Mouse (Mus musculus) midbrain, embryonic 12.5 days (tissue): ENCODE data around the gene Orai3. TPM values are rescaled to one million over a fixed set of nuclear protein-coding genes. Genes with fewer than 3 reads are reported as not detected.
"Not testable (repeated sequence)": the region's sequence is repeated elsewhere in the genome, so short reads cannot be mapped to it uniquely, and the experiment has no call there.

Experiments
- ATAC-seq: fragments of 200-750 bp; cut with Nextera tagmentation; 2 replicates; pipeline ENCODE4 v1.8.0; 2017; ENCODE audit warnings: low read depth, moderate TSS enrichment, moderate library complexity; ENCODE audit not compliant: low FRiP score
- H3K27ac ChIP-seq: fragments of 300-500 bp; sonication (generic); replicated peaks from 2 replicates; pipeline ENCODE4 v1.5.1; 2016; ENCODE audit warnings: mild to moderate bottlenecking
- H3K27me3 ChIP-seq: fragments of 300-500 bp; sonication (generic); 2 replicates; pipeline ENCODE4 v1.6.1; 2016; ENCODE audit warnings: mild to moderate bottlenecking
- H3K36me3 ChIP-seq: fragments of 300-500 bp; sonication (generic); 2 replicates; pipeline ENCODE4 v1.6.1; 2016
- H3K4me1 ChIP-seq: fragments of 300-500 bp; sonication (generic); 2 replicates; pipeline ENCODE4 v1.6.1; 2016
- H3K4me2 ChIP-seq: fragments of 300-500 bp; sonication (generic); replicated peaks from 2 replicates; pipeline ENCODE4 v1.6.1; 2016; ENCODE audit warnings: mild to moderate bottlenecking, moderate library complexity
- H3K4me3 ChIP-seq: fragments of 300-500 bp; sonication (generic); 2 replicates; pipeline ENCODE4 v1.5.1; 2016; ENCODE audit warnings: mild to moderate bottlenecking
- H3K9ac ChIP-seq: fragments of 300-500 bp; sonication (generic); replicated peaks from 2 replicates; pipeline ENCODE4 v1.6.1; 2016; ENCODE audit warnings: mild to moderate bottlenecking, moderate library complexity
- H3K9me3 ChIP-seq: fragments of 300-500 bp; sonication (generic); 2 replicates; pipeline ENCODE4 v1.6.1; 2016; ENCODE audit warnings: mild to moderate bottlenecking
- WGBS: fragments of 180-500 bp; shearing (Covaris S2); methylation state at CpG from one replicate; pipeline ENCODE4 v1.1.7; 2016; 5-methylcytosine and 5-hydroxymethylcytosine counted together
- polyA plus RNA-seq: library from polyadenylated mRNA; unstranded; fragments of >200 nt; fragmentation: Nextera tagmentation; extraction: Ambion mirVana; gene quantifications from 2 replicates; pipeline ENCODE4 v1.2.1, GENCODE M21; 2016

The Orai3 gene
- polyA plus RNA-seq: 6.2 and 8.1 TPM in 2 replicates

DNA sequence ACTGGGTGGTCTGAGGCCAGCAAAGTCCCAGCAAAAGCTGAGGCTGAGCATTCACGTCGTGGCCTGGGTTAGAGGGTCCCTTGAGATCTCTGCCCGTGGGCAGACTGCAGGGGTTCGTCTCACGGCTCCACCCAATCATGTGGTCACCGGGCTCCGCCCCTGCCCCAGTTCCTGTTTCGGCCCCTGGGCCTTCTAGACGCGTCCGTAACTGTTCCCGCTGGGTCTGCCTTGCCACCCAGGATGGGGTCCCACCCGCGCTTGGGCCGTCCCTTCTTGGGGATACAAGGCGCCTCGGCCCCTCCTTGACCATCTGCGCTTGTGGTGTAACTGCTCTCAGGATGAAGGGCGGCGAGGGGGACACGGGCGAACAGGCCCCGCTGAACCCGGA lies at the start of gene Orai3:
TSS of gene Orai3 (plus strand) at position 165 of the 388 bp plus-strand sequence.
- peak within 1 kb of the TSS; percentile 48 for H3K4me3 ChIP-seq
- WGBS: under 1% methylated on average over 24 of the region's 24 CpGs
- H3K4me1 ChIP-seq: peaks cover 36% of the 10 kb centered on the region
- H3K9ac ChIP-seq: peak within 1 kb of the TSS; percentile 67
- ATAC-seq: peak; percentile 61
- peaks cover 39% of the 10 kb centered on the region for H3K36me3 ChIP-seq
- H3K27ac ChIP-seq: peak within 1 kb of the TSS; percentile 75
- H3K9me3 ChIP-seq: no peaks in the 10 kb centered on the region
- no peaks in the 10 kb centered on the region for H3K27me3 ChIP-seq
- H3K4me2 ChIP-seq: peak within 1 kb of the TSS; percentile 80

DNA sequence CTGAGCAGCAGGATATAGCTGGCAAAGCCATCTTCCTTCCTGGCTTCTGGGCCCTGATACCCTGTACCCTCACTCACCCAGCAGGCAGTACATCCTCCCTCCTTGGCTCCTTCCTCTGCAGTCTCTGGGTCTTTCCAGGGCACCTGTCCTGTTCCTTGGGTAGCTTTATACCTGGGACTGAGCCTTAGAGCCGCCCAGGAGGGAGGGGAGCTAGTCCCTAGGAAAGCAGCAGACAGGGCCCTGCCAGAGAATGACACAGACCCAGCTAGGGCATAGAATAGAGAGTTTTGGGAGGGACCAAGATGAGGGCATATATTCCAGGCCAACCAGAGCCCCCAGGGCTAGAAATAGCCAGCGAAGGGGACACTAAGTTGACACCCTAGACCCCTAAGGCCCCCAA lies 44.1 kb upstream of the Orai3 start:
- Histone ChIP-seq H3K4me2 (no peak overlapping the region), H3K4me1 (no peaks in the 10 kb centered on the region), H3K27ac (no peak overlapping the region), H3K4me3 (no peak overlapping the region), H3K9me3 (no peaks in the 10 kb centered on the region), H3K27me3 (no peaks in the 10 kb centered on the region), H3K9ac (no peak overlapping the region), H3K36me3 (no peaks in the 10 kb centered on the region)
- 29% methylated on average over 2 of the region's 2 CpGs for WGBS
- ATAC-seq: no peak

DNA sequence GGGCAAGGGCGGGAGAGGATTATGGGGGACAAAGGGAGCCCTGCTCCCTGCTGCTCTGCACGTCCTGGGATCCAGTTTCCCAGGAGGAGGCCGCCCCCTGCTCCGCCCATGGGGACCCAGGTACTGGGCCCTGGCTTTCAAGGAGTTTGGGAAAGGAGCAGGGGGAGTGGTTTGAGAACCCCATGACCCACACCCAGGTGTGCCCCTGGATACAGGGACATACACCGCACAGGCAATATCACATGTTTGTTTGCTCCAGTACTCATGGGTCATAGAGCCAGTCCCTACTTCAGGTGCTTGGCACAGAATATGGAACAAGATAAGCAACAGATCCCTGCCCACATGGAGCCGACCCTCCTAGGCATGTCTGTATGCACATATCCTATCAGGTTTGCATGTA lies 43.7 kb upstream of the Orai3 start:
- Histone ChIP-seq H3K4me2 (no peak overlapping the region), H3K4me3 (no peak overlapping the region), H3K27ac (no peak overlapping the region), H3K36me3 (no peaks in the 10 kb centered on the region), H3K9ac (no peak overlapping the region), H3K27me3 (no peaks in the 10 kb centered on the region), H3K9me3 (no peaks in the 10 kb centered on the region), H3K4me1 (no peaks in the 10 kb centered on the region)
- ATAC-seq: no peak
- WGBS: 40% methylated on average over 6 of the region's 6 CpGs

DNA sequence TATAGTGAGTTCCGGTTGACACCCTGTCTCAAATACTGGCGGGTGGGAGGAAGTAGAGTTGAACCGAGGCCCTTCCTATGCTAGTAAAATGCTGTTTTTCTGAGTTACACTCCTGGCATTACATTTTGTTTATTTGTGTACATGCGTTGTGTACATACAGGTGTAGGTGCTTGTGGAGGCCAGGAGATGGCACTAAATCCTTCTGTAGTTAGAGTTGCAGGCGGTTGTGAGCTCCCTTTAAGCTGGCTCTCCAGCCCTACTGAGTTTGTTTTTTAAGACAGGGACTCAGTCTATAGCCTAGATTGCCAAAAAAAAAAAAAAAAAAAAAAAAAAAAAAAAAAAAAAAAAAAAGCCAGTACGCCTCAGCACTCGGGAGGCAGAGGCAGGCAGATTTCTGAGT lies 41.7 kb upstream of the Orai3 start:
- H3K27ac ChIP-seq: no peak overlapping the region
- no peak for ATAC-seq
- no peak overlapping the region for H3K4me2 ChIP-seq
- no peak overlapping the region for H3K9ac ChIP-seq
- H3K4me1 ChIP-seq: no peaks in the 10 kb centered on the region
- 85% methylated on average over 7 of the region's 7 CpGs for WGBS
- no peaks in the 10 kb centered on the region for H3K36me3 ChIP-seq
- no peak overlapping the region for H3K4me3 ChIP-seq
- H3K27me3 ChIP-seq: no peaks in the 10 kb centered on the region
- H3K9me3 ChIP-seq: no peaks in the 10 kb centered on the region

DNA sequence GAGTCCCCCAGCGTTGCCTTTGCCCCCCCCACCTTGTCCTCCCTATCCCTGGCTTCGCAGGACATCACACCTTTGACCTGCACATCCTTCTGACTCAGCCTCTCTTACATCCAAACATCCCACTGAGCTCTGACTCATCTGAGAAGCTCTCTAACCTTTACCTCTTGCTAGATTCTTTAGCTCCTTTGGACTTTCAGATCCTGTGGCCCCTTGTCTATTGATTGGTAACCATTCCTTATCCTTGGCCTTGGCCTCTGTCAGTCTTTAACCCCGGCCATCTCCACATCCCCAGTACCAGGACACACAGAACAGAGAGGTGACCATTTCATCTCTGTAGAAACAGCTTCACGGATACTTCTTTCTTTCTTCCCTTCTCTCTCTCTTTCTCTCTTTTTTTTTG lies 39.4 kb upstream of the Orai3 start:
- H3K27ac ChIP-seq: no peak overlapping the region
- no peak for ATAC-seq
- no peak overlapping the region for H3K4me3 ChIP-seq
- H3K9ac ChIP-seq: no peak overlapping the region
- no peaks in the 10 kb centered on the region for H3K27me3 ChIP-seq
- H3K36me3 ChIP-seq: no peaks in the 10 kb centered on the region
- no peak overlapping the region for H3K4me2 ChIP-seq
- no peaks in the 10 kb centered on the region for H3K9me3 ChIP-seq
- H3K4me1 ChIP-seq: no peaks in the 10 kb centered on the region
- WGBS: 73% methylated on average over 4 of the region's 4 CpGs

DNA sequence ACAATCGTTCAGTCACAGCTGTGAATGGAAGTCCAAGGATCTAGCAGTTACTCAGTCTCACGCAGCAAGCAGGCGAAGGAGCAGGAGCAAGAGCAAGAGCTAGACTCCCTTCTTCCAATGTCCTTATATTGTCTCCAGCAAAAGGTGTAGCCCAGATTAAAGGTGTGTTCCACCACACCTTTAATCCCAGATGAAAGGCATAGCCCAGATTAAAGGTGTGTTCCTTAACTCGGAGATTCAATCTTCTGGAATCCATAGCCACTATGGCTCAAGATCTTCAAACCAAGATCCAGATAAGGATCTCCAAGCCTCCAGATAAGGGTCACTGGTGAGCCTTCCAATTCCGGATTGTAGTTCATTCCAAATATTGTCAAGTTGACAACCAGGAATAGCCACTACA lies 37.5 kb upstream of the Orai3 start, which contains the start of gene Ctf2:
TSS of gene Ctf2 (minus strand) at position 101 of the 400 bp plus-strand sequence.
- H3K27me3 ChIP-seq, H3K4me1 ChIP-seq, H3K4me2 ChIP-seq, H3K36me3 ChIP-seq, H3K27ac ChIP-seq, H3K9ac ChIP-seq, ATAC-seq, H3K4me3 ChIP-seq, H3K9me3 ChIP-seq: not testable (repeated sequence)
- no CpG with 5 or more reads among the region's 5 CpGs for WGBS

DNA sequence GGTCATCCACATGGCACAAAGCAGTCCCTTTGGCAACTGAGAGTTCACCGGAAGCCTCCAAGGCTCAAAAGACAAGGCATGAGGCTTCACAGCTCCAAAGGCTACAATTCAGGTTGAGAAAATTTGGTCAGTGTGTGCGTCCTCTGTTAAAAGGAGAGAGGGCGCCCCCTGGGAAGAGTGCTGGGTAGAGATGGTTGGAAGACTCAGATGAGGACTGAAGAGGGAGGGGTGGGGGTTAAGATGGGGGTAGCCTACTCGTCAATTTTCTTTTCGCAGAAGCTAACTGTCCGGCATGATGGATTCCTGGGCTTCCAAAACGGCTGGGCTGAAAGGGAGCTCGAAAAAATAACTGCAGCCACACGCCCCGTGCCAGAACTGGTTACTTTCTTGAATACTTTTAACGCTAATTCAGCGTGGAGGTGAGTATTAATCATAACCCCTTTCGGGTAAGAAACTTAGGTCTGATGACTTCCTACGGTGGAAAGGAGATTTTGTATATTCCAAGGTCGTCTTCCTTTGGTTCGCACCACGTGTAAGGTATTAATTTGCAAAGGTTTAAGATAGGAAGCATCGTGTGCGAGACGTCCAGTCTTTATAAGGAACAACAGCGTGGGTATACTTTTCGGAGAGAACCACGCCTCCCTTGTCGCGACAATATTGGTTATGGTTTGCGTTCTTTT lies 25.1 kb upstream of the Orai3 start, which contains the start of gene Fbxl19:
TSS of gene Fbxl19 (plus strand) at position 178 of the 680 bp plus-strand sequence.
- peak within 1 kb of the TSS; percentile 92 for H3K27ac ChIP-seq
- no peaks in the 10 kb centered on the region for H3K27me3 ChIP-seq
- peaks cover 17% of the 10 kb centered on the region for H3K36me3 ChIP-seq
- WGBS: 1% methylated on average over 26 of the region's 26 CpGs
- no peak; the same call in 1 of the 2 replicates for ATAC-seq
- H3K4me1 ChIP-seq: peaks cover 21% of the 10 kb centered on the region
- H3K4me2 ChIP-seq: peak within 1 kb of the TSS; percentile 85
- peak within 1 kb of the TSS; percentile 93 for H3K4me3 ChIP-seq
- H3K9ac ChIP-seq: peak within 1 kb of the TSS; percentile 97
- no peaks in the 10 kb centered on the region for H3K9me3 ChIP-seq

DNA sequence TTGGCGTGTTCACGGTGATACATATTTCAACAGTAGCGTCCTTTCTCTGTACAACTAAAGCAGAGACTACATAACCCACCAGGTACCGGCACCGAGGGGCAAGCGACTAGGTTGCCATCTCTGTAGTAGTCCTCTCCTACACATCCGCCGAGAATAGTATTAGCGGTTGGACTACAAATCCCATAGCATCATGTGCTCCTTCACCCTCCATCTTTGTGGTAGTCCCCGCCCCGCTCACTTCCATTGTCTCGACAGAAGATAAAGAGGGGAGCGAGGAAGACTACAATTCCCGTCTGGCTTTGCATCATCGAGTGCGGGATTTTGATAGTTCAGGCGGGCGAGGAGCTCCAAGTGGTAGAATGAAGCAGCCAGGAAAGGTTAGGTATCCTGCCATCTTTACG lies 24.4 kb upstream of the Orai3 start:
- peaks cover 25% of the 10 kb centered on the region for H3K36me3 ChIP-seq
- peak overlapping the region; percentile 92 for H3K27ac ChIP-seq
- peak; percentile 83 for ATAC-seq
- no peaks in the 10 kb centered on the region for H3K27me3 ChIP-seq
- peaks cover 21% of the 10 kb centered on the region for H3K4me1 ChIP-seq
- no peaks in the 10 kb centered on the region for H3K9me3 ChIP-seq
- WGBS: under 1% methylated on average over 19 of the region's 19 CpGs
- H3K4me2 ChIP-seq: peak overlapping the region; percentile 85
- H3K4me3 ChIP-seq: peak overlapping the region; percentile 93
- peak overlapping the region; percentile 97 for H3K9ac ChIP-seq

DNA sequence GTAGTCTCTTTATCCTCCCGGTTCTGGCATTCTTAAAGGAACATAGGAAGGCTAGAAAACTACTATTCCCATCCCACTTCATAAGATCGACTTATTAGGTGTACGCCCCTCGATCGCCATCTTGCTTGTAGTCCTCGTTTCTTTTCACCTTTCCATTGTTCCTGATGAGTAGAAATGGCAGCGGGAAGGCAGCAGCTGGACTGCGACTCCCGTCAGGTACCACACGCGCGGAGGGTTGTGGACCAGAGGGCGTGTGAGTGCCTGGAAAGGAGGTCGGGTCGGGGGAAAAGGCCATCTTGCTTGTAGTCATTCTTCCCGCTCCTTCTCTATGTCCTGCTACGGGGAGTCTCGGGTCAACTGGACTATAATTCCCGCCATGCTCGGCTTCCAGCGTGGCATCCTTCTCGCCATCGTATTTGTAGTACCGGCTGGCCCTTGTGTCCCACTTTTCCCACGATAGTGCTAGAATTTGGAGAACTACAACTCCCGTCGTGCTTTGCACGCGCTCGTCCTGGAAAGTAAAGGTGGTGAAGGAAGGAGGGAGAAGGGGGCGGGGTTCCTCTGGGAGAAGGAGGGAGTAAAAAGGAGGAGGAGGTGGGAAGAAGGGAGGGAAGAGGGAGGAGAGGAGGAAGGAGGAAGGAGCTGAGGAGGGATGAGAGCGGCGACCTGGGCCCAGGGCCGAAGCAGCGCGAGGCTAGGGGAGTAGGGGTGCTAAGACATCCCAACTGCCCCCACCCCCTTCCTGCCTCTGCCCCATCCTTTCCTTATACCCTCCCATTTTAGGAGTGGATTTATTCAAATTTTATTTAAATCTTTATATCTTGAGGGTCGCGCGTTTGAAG lies 23.7 kb upstream of the Orai3 start:
- Histone ChIP-seq H3K36me3 (peaks cover 31% of the 10 kb centered on the region), H3K4me3 (peak overlapping the region; percentile 93), H3K4me2 (peak overlapping the region; percentile 85), H3K9me3 (no peaks in the 10 kb centered on the region), H3K27me3 (no peaks in the 10 kb centered on the region), H3K4me1 (peaks cover 21% of the 10 kb centered on the region), H3K27ac (peak overlapping the region; percentile 92), H3K9ac (peak overlapping the region; percentile 97)
- WGBS: under 1% methylated on average over 38 of the region's 39 CpGs
- ATAC-seq: peak; percentile 78

DNA sequence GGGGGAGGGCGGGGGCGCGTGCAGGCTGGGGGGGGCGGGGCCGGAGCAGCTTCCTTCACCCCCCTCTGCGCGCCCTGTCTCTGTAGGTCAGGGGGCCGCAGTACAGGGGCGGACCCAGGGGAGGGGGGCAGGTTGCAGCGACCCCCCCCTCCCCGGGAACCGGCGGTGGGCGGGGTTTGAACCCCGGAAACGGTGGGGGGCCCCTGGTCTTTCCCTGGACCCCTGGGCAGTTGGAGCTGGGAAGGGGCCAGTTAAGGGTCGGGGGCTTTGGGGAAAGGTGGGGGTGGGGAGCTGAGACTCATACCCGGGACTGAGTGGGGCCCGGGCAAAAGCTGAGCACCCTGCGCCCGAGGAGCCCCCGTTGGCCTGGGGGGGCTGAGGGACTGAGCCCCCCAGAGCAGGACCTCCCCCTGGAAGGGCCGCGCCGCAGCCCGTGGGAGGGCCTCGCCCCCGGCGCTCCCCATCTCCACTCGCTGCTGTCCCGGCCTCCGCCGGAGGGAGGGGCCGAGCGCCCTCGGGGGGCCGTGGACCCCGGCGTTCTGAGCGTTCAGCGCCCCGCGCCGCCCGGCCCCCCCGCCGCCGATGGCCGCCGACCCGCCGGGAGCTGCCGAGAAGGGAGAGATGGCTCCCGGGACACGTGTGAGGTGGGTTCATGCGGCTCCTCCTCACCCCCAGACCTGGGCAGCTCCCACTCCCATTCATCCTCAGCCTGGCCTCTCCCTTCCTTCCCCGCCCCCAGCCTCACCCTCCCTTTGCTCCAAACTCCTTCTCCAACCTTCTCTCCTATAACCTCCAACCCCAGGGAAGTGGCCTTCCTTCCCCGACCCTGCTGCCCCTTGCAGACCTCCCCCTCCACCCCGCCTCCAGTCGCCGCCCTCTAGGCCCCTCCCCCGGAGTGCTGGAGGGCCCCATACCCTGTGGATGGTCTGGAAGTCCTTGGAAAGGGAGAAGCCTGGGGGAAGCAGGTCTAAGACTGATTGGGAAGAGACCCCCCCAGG lies 22.8 kb upstream of the Orai3 start:
- peak overlapping the region; percentile 97 for H3K9ac ChIP-seq
- peaks cover 21% of the 10 kb centered on the region for H3K4me1 ChIP-seq
- H3K4me3 ChIP-seq: peak overlapping the region; percentile 93
- H3K36me3 ChIP-seq: peaks cover 40% of the 10 kb centered on the region
- WGBS: under 1% methylated on average over 35 of the region's 62 CpGs
- peak overlapping the region; percentile 92 for H3K27ac ChIP-seq
- H3K9me3 ChIP-seq: no peaks in the 10 kb centered on the region
- ATAC-seq: peak; percentile 16
- H3K4me2 ChIP-seq: peak overlapping the region; percentile 85
- no peaks in the 10 kb centered on the region for H3K27me3 ChIP-seq

DNA sequence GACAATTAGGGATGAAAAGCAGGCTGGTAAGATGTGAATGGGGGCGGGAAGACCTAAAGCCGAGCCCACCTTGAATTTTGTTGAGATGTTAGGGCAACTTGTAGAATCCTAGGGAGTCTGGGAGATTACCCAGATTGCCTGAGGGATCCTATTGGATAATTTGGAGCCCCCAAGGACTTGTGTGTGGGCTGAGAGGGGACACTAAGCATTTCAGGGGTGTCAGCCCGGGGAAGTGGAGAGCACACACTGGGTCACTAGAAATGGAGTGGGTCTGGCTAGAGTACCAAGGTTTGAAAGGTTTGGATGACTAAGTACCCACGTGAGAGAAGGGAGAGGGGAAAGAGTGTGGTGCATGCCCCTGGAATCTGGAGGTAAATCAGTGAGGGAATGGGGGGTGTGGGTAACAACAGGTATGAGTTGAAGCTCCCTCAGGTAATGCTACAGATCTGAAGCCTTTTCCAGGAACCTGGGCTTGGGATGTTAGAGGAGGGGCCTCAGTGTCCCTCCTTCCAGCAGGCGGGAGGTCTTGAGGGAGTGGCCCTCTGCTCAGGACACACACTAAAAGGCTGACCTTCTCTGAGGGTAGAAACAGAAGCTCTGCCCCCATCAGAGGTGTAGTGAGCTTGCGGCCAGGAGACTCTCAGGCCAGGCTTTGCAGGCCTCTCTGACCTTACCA lies 21.9 kb upstream of the Orai3 start:
- Histone ChIP-seq H3K9me3 (no peaks in the 10 kb centered on the region), H3K27me3 (no peaks in the 10 kb centered on the region), H3K9ac (peak overlapping the region; percentile 97), H3K4me1 (peaks cover 21% of the 10 kb centered on the region), H3K4me3 (peak overlapping the region; percentile 93), H3K27ac (peak overlapping the region; percentile 92), H3K36me3 (peaks cover 49% of the 10 kb centered on the region), H3K4me2 (peak overlapping the region; percentile 85)
- 32% methylated on average over 6 of the region's 6 CpGs for WGBS
- ATAC-seq: no peak
